Mouse (Mus musculus) MEL (cell line): ENCODE data around the gene Bsn. TPM values are rescaled to one million over a fixed set of nuclear protein-coding genes. Genes with fewer than 3 reads are reported as not detected.

Experiments
- DNase-seq: peaks from one replicate; pipeline ENCODE4 v3.0.0; 2011; ENCODE audit warnings: low read depth, low spot score
- H3K27ac ChIP-seq: 2 replicates; pipeline ENCODE4 v1.5.1; 2012; ENCODE audit warnings: low read depth, mild to moderate bottlenecking, control low read depth, low read length, moderate library complexity; ENCODE audit not compliant: control insufficient read depth
- H3K27me3 ChIP-seq, 2 experiments: fragments of 150-350 bp in 1 of 2; sonication (generic) in 1 of 2; 2 replicates each; pipeline ENCODE4 v1.6.1; 2012; ENCODE audit warnings: low read length in 2 of 2, mild to moderate bottlenecking in 2 of 2, improper control_type of control experiment in 1 of 2, moderate library complexity in 1 of 2; ENCODE audit not compliant: insufficient read depth in 2 of 2, control insufficient read depth in 1 of 2
- H3K36me3 ChIP-seq, 2 experiments: 2 replicates each; pipeline ENCODE4 v1.6.1; 2012 to 2014; ENCODE audit warnings: low read length in 2 of 2, improper control_type of control experiment in 1 of 2, inconsistent platforms in 1 of 2, mild to moderate bottlenecking in 1 of 2; ENCODE audit not compliant: insufficient read depth in 2 of 2, control insufficient read depth in 1 of 2
- H3K4me1 ChIP-seq, 2 experiments: fragments of 150-350 bp in 1 of 2; sonication (generic) in 1 of 2; 2 replicates each; pipeline ENCODE4 v1.6.1; 2012; ENCODE audit warnings: low read length in 2 of 2, improper control_type of control experiment in 1 of 2, mild to moderate bottlenecking in 1 of 2; ENCODE audit not compliant: insufficient read depth in 2 of 2, control insufficient read depth in 1 of 2
- H3K4me3 ChIP-seq, 2 experiments: fragments of 150-350 bp in 1 of 2; sonication (generic) in 1 of 2; 2 replicates each; pipeline ENCODE4 v1.5.1; 2012; ENCODE audit warnings: low read depth in 2 of 2, low read length in 2 of 2, mild to moderate bottlenecking in 2 of 2, moderate library complexity in 2 of 2, control low read depth in 1 of 2, improper control_type of control experiment in 1 of 2; ENCODE audit not compliant: control insufficient read depth in 1 of 2, insufficient read depth in 1 of 2
- H3K79me2 ChIP-seq: 2 replicates; pipeline ENCODE4 v1.6.1; 2012; ENCODE audit warnings: mild to moderate bottlenecking, low read length, moderate library complexity; ENCODE audit not compliant: control insufficient read depth, poor library complexity, insufficient read depth
- H3K9ac ChIP-seq: 2 replicates; pipeline ENCODE4 v1.6.1; 2012; ENCODE audit warnings: low read depth, mild to moderate bottlenecking, control low read depth, low read length, moderate library complexity; ENCODE audit not compliant: control insufficient read depth, poor library complexity, severe bottlenecking
- H3K9me3 ChIP-seq: fragments of 150-350 bp; sonication (generic); replicated peaks from 2 replicates; pipeline ENCODE4 v1.6.1; 2012; ENCODE audit warnings: mild to moderate bottlenecking, low read length, improper control_type of control experiment, moderate library complexity; ENCODE audit not compliant: insufficient read depth
- CHD1 ChIP-seq: IDR thresholded peaks from 2 replicates; pipeline ENCODE4 v1.6.1; 2012; ENCODE audit warnings: low read depth, mild to moderate bottlenecking, inconsistent platforms, low read length, improper control_type of control experiment
- CHD2 ChIP-seq: IDR thresholded peaks from 2 replicates; pipeline ENCODE4 v1.6.1; 2011; ENCODE audit warnings: low read length, improper control_type of control experiment
- ELF1 ChIP-seq: IDR thresholded peaks from 2 replicates; pipeline ENCODE4 v1.6.1; 2014; ENCODE audit warnings: low read depth, mild to moderate bottlenecking, inconsistent platforms, low read length, improper control_type of control experiment, moderate library complexity
- EP300 ChIP-seq, 2 experiments: IDR thresholded peaks; 2 replicates each; pipeline ENCODE4 v1.6.1; 2011; ENCODE audit warnings: improper control_type of control experiment in 2 of 2, low read length in 2 of 2, low read depth in 1 of 2, mild to moderate bottlenecking in 1 of 2
- GABPA ChIP-seq: IDR thresholded peaks from 2 replicates; pipeline ENCODE4 v1.6.1; 2012; ENCODE audit warnings: low read depth, mild to moderate bottlenecking, inconsistent platforms, low read length, improper control_type of control experiment, moderate library complexity
- GATA1 ChIP-seq: IDR thresholded peaks from 2 replicates; pipeline ENCODE4 v1.6.1; 2011; ENCODE audit warnings: low read depth, low read length, improper control_type of control experiment
- JUND ChIP-seq: IDR thresholded peaks from 2 replicates; pipeline ENCODE4 v1.6.1; 2011; ENCODE audit warnings: low read depth, mild to moderate bottlenecking, improper control_type of control experiment, low read length
- KAT2A ChIP-seq: conservative IDR thresholded peaks from 2 replicates; pipeline ENCODE4 v1.6.1; 2012; ENCODE audit warnings: low read depth, low read length, improper control_type of control experiment, inconsistent platforms
- MAFK ChIP-seq: IDR thresholded peaks from 2 replicates; pipeline ENCODE4 v1.6.1; 2011; ENCODE audit warnings: low read depth, mild to moderate bottlenecking, low read length, improper control_type of control experiment, borderline replicate concordance
- MXI1 ChIP-seq: IDR thresholded peaks from 2 replicates; pipeline ENCODE4 v1.6.1; 2011; ENCODE audit warnings: mild to moderate bottlenecking, low read depth, low read length, improper control_type of control experiment
- MYC ChIP-seq: IDR thresholded peaks from 2 replicates; pipeline ENCODE4 v1.6.1; 2011; ENCODE audit warnings: low read depth, mild to moderate bottlenecking, low read length, improper control_type of control experiment, moderate library complexity
- NRF1 ChIP-seq: IDR thresholded peaks from 2 replicates; pipeline ENCODE4 v1.6.1; 2014; ENCODE audit warnings: low read depth, mild to moderate bottlenecking, inconsistent platforms, low read length, improper control_type of control experiment, moderate library complexity; ENCODE audit not compliant: poor library complexity, insufficient read depth, severe bottlenecking
- POLR2A ChIP-seq, 2 experiments: IDR thresholded peaks; 2 replicates each; pipeline ENCODE4 v1.6.1; 2011 to 2012; ENCODE audit warnings: low read length in 2 of 2, mild to moderate bottlenecking in 2 of 2, control low read depth in 1 of 2, improper control_type of control experiment in 1 of 2, low read depth in 1 of 2, moderate library complexity in 1 of 2; ENCODE audit not compliant: control insufficient read depth in 1 of 2, insufficient read depth in 1 of 2, poor library complexity in 1 of 2
- RCOR1 ChIP-seq: IDR thresholded peaks from 2 replicates; pipeline ENCODE4 v1.6.1; 2012; ENCODE audit warnings: low read depth, mild to moderate bottlenecking, inconsistent platforms, low read length, improper control_type of control experiment
- SIN3A ChIP-seq: IDR thresholded peaks from 2 replicates; pipeline ENCODE4 v1.6.1; 2012; ENCODE audit warnings: low read length, improper control_type of control experiment, inconsistent platforms
- SMC3 ChIP-seq: IDR thresholded peaks from 2 replicates; pipeline ENCODE4 v1.6.1; 2011; ENCODE audit warnings: low read depth, low read length, improper control_type of control experiment
- TAL1 ChIP-seq: IDR thresholded peaks from 2 replicates; pipeline ENCODE4 v1.6.1; 2012; ENCODE audit warnings: mild to moderate bottlenecking, inconsistent platforms, low read length, moderate library complexity, mixed read lengths
- TBP ChIP-seq: IDR thresholded peaks from 2 replicates; pipeline ENCODE4 v1.8.0; 2011; ENCODE audit warnings: low read depth, low read length, improper control_type of control experiment
- TCF12 ChIP-seq: IDR thresholded peaks from 2 replicates; pipeline ENCODE4 v1.6.1; 2014; ENCODE audit warnings: low read depth, mild to moderate bottlenecking, inconsistent platforms, low read length, improper control_type of control experiment, moderate library complexity
- USF1 ChIP-seq: IDR thresholded peaks from 2 replicates; pipeline ENCODE4 v1.6.1; 2014; ENCODE audit warnings: low read depth, mild to moderate bottlenecking, inconsistent platforms, low read length, improper control_type of control experiment, moderate library complexity
- ZC3H11A ChIP-seq: IDR thresholded peaks from 2 replicates; pipeline ENCODE4 v1.6.1; 2012; ENCODE audit warnings: low read depth, mild to moderate bottlenecking, inconsistent platforms, low read length, improper control_type of control experiment
- ZKSCAN1 ChIP-seq: IDR thresholded peaks from 2 replicates; pipeline ENCODE4 v1.6.1; 2012; ENCODE audit warnings: low read depth, mild to moderate bottlenecking, inconsistent platforms, low read length, improper control_type of control experiment, moderate library complexity
- ZMIZ1 ChIP-seq: IDR thresholded peaks from 2 replicates; pipeline ENCODE4 v1.6.1; 2012; ENCODE audit warnings: low read depth, mild to moderate bottlenecking, inconsistent platforms, low read length, improper control_type of control experiment, moderate library complexity
- ZNF384 ChIP-seq: IDR thresholded peaks from 2 replicates; pipeline ENCODE4 v1.6.1; 2012; ENCODE audit warnings: low read depth, mild to moderate bottlenecking, inconsistent platforms, low read length, improper control_type of control experiment
- polyA plus RNA-seq, 2 experiments: library from polyadenylated mRNA; stranded (reverse) in 1 of 2; unstranded in 1 of 2; fragments of >175 nt in 1 of 2; fragments of >200 nt in 1 of 2; gene quantifications; 2 replicates each; pipeline versions ENCODE4 v1.2.1 to v1.2.4; 2012; ENCODE audit warnings: low replicate concordance in 2 of 2, low read depth in 1 of 2; ENCODE audit not compliant: insufficient read length in 2 of 2, insufficient read depth in 1 of 2, missing spikeins in 1 of 2
- total RNA-seq: library from RNA; depleted of rRNA; stranded (reverse); fragments of 300-350 nt; gene quantifications from 2 replicates; pipeline ENCODE4 v1.2.3, GENCODE M21; 2012

The Bsn gene
- total and polyA plus RNA-seq, 3 experiments, result 3.5 to 5.6 TPM; not detected in 1

GRCm38 (mm10) chr9:108219766-108220379, 29.7 kb upstream of the Bsn start:
- no peak for DNase-seq
- Histone ChIP-seq H3K9ac (no peak overlapping the region), H3K27me3 (no peaks in the 10 kb centered on the region), H3K27ac (no peak overlapping the region), H3K4me3 (no peak overlapping the region), H3K79me2 (no peaks in the 10 kb centered on the region; the same call in 1 of the 2 replicates), H3K36me3 (peaks cover 0 to 3% of the 10 kb centered on the region in 2 experiments; a peak in 3 of 4 replicates), H3K4me1 (no peaks in the 10 kb centered on the region), H3K9me3 (no peaks in the 10 kb centered on the region)
- no peak for TF ChIP-seq CHD2
- no peak for TF ChIP-seq ELF1
- no peak for TF ChIP-seq USF1

GRCm38 (mm10) chr9:108217936-108218543, 27.9 kb upstream of the Bsn start:
- H3K4me1 ChIP-seq, result no peaks in the 10 kb centered on the region
- no peak overlapping the region for H3K27ac ChIP-seq
- no peak for TF ChIP-seq ZC3H11A
- TF ChIP-seq SMC3, result no peak
- TF ChIP-seq ZKSCAN1, result no peak
- TF ChIP-seq TCF12, result no peak
- no peak for TF ChIP-seq EP300 (IDR thresholded peaks at IDR 0.05; ENCODE audit: low read depth in 1 of 2, low read length in 2 of 2)
- no peak for TF ChIP-seq TBP
- TF ChIP-seq RCOR1, result no peak
- TF ChIP-seq MXI1, result no peak
- H3K27me3 ChIP-seq, result no peaks in the 10 kb centered on the region
- DNase-seq, result no peak
- no peaks in the 10 kb centered on the region; the same call in 1 of the 2 replicates for H3K79me2 ChIP-seq
- no peaks in the 10 kb centered on the region for H3K9me3 ChIP-seq
- H3K9ac ChIP-seq, result no peak overlapping the region
- H3K36me3 ChIP-seq, result peaks cover 0 to 3% of the 10 kb centered on the region in 2 experiments; a peak in 3 of 4 replicates
- H3K4me3 ChIP-seq, result no peak overlapping the region

GRCm38 (mm10) chr9:108217406-108217805, 27.2 kb upstream of the Bsn start:
- no peak for TF ChIP-seq ZMIZ1
- no peak for TF ChIP-seq KAT2A
- no peak for TF ChIP-seq GABPA
- no peak for TF ChIP-seq MAFK
- no peak for TF ChIP-seq NRF1
- TF ChIP-seq MYC, result no peak
- TF ChIP-seq TAL1, result no peak
- no peak for TF ChIP-seq MXI1
- no peak for TF ChIP-seq SIN3A
- TF ChIP-seq POLR2A (IDR thresholded peaks at IDR 0.05; ENCODE audit: control insufficient read depth in 1 of 2, insufficient read depth in 1 of 2, low read depth in 1 of 2, low read length in 2 of 2, poor library complexity in 1 of 2), result no peak
- no peak for TF ChIP-seq ZNF384
- TF ChIP-seq CHD1, result no peak
- TF ChIP-seq JUND, result no peak
- TF ChIP-seq SMC3, result no peak
- TF ChIP-seq USF1, result no peak
- no peak for TF ChIP-seq GATA1
- no peak for TF ChIP-seq ELF1
- no peak for TF ChIP-seq RCOR1
- TF ChIP-seq CHD2, result no peak
- DNase-seq, result no peak
- no peaks in the 10 kb centered on the region for H3K27me3 ChIP-seq

More at GRCm38 (mm10) chr9:108217406-108217805, 27.2 kb upstream of the Bsn start:
- Histone ChIP-seq H3K36me3 (peaks cover 0 to 3% of the 10 kb centered on the region in 2 experiments; a peak in 3 of 4 replicates), H3K9ac (no peak overlapping the region), H3K27ac (no peak overlapping the region), H3K79me2 (no peaks in the 10 kb centered on the region; the same call in 1 of the 2 replicates), H3K4me1 (no peaks in the 10 kb centered on the region), H3K9me3 (no peaks in the 10 kb centered on the region), H3K4me3 (no peak overlapping the region)
